Mouse (Mus musculus) mature B cell (primary cell): ENCODE measurements around the gene Mvb12b.

Experiments
- in situ Hi-C: fragments of 300-500 bp; cut with MboI; formaldehyde crosslinking; loops from 2 replicates; pipeline ENCODE4 v1.14.3; 2019

The Mvb12b gene

GRCm38 (mm10) chr2:33698898-33699297 is 188.8 kb downstream of the Mvb12b start:
- in situ Hi-C loops, result no loop called here

- in situ Hi-C loops, result no loop called here
These were observed 191.3 kb downstream of the Mvb12b start for GRCm38 (mm10) chr2:33696428-33696827.

- in situ Hi-C loops, result no loop called here
These were observed 193.8 kb downstream of the Mvb12b start for GRCm38 (mm10) chr2:33693931-33694330.

- in situ Hi-C loops, result no loop called here
These were observed 197.8 kb downstream of the Mvb12b start for GRCm38 (mm10) chr2:33689880-33690462.

- in situ Hi-C loops, result no loop called here
These were observed 198.4 kb downstream of the Mvb12b start for GRCm38 (mm10) chr2:33689155-33689879.

- in situ Hi-C loops, result no loop called here
These were observed 204.2 kb downstream of the Mvb12b start for GRCm38 (mm10) chr2:33683594-33683993.

- in situ Hi-C loops, result no loop called here
These were observed 204.7 kb downstream of the Mvb12b start for GRCm38 (mm10) chr2:33683095-33683494.

- in situ Hi-C loops, result no loop called here
These were observed 205.5 kb downstream of the Mvb12b start for GRCm38 (mm10) chr2:33682219-33682618.
